Mouse (Mus musculus) cerebellum, postnatal 25 days (tissue): ENCODE results near the gene Rnf214.
A peak's percentile ranks its signal among the peaks of the same experiment; 100 is the strongest.

Experiments
- DNase-seq, 2 experiments: peaks; one replicate each; pipeline ENCODE4 v3.0.0; 2021; ENCODE audit warnings: mixed read lengths in 2 of 2

The Rnf214 gene

DNA sequence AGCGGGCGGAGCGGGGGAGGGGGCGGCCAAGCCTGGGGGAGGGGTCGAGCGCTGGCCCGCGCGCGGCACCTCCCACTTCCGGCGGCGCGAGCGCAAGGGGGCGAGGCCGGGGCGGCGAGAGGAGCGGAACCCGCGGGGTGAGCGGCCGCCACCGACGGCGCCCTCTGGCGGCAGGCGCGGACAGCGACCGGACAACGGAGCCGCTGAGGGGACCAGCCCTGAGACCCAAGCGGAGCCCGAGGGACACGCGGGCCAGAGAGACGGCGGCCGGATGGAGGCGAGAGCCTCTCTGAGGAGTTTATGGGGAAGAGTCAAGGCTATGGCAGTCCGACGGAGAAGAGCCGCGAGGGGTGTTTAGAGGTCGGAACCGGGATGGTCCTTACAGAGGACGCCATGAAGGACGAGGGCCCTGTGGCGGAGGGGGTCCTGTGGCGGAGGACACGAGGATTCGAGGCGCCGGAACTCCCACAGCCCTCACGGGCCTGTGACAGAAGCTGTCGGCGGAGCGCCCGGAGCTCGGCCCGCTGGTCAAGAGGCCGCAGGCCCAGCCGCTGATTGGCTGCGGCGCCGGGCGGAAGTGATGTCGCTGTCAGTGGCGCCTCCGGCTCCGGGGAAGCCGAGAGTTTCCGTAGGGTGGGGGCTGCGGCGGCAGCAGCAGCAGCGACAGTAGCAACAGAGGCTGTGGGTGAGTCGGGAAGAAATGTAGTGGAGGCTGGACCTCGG is at the start of gene Rnf214, which contains the start of gene Pcsk7:
Gene Rnf214 (minus strand): TSS at position 557 of the 723 bp plus-strand sequence.
Gene Pcsk7 (plus strand): TSS at position 143 of the 723 bp plus-strand sequence.
- peak; percentile 94 to 97 for DNase-seq

DNA sequence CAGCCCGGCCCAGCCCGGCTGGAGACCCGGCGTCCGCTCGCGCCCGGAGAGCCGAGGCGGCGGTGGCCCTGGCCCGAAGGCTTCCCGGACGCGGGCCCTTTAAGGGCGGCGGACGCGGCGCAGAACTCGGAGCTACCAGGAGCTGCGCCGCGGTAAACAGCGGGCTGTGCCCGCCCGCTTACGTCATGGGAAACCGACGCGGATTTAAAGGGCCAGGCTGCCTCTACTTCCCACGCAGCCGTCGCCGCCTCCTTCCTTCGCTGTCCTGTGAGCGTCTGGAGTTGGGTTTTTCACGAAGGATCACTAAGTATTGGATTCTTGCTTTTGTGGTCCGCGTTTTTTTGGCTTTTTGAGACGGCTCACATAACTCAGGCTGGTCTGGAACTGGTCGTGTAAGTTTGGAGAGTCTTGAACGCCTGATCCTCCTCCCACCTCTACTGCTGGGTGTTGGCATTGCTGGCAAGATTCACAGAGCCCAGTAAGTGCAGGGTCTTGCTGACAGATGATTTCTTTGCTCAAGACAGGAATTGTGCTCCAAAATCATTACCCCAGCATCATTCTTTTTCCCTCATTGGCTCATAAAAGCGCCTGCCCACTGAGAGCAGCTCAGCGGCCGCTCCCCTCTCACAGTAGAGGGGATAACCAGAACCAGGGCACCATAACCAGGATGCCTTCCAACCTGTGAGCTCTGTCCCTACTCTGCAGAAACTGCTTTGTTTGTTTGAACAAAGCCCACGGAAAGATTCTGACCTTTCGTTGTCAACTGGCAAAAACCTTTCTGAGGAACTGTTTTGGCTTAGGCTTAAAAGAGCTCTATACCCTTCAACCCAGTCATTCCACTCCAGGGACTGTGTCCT is 48.6 kb upstream of the Rnf214 start, which contains the start of gene Sidt2:
Gene Sidt2 (minus strand): TSS at position 152 of the 857 bp plus-strand sequence.
- peak; percentile 93 to 94 for DNase-seq

DNA sequence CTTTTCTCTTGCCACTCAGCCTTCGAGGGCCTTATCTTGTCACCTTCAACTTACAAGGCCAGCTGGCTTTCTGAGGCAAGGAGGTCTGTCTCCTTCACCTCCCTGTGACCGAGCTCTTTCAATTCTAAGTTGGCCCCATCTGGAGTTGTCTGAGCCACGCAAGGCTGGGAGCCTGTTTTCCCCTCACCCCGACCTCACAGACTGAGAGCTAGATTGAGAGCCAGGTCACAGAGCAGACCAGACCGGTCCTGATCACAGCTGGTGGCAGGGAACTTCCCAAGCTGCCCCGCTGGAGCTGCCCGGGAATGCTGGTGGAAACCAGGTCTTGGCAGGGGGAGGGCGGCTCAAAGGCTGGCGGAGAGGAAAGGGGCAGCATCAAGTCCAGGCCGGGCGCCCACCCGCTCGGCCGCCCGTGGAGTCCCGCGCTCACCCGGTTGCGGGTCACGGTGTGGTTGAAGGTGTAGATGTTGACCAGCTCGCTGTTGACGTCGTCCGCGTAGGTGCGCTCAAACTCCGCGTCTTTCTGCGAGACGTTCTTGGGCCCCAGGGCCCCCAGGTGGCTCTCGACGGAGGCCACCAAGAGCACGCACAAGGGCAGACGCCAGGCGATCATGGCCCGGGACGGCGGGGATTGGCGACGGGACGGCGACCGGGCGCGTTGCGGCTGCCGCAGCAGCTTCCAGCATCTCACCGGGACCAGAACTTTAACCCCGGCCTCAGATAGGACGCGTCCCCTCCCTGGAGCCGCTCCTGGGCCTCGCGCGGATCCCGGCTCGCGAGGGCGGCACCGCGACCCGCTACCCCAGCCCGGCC is 47.8 kb upstream of the Rnf214 start:
- peak; percentile 74 to 80 for DNase-seq

DNA sequence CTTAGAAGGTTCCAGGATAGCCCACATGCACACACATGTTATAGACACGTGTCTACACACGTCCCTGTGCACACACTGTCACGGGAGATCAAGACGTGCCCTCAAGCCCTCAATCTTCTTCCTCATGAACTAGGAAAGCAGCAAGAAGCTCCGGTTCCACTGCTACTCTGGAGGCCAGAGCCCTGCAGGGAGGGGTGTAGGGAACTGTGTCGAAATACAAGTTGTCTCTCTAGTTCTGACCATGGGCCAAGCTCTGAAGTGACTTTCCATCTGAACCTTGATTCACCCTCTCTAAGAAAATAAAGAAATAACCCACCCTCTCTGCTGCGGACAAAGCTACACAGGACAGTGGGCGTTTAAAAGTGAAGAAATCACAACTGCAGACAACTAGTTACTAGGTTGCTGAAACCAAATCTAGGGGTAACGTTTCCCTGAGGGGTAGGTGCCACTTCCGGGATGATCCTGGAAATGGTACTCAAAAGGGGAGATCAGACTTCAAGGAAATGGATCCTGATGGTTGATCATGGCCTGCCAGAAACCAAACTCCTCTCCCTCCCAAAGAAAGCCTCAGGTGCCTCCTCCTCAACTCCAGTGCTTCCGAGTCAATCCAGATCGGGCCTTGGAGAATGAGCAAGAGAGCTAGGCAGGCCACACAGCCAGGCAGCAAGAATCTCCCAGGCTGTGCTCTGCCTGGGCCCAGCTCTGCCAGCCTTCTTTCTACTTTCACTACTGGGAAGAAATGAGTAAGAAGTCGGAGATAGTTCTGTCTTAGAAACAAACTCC is 47.0 kb upstream of the Rnf214 start:
- peak; percentile 15 to 22 for DNase-seq

DNA sequence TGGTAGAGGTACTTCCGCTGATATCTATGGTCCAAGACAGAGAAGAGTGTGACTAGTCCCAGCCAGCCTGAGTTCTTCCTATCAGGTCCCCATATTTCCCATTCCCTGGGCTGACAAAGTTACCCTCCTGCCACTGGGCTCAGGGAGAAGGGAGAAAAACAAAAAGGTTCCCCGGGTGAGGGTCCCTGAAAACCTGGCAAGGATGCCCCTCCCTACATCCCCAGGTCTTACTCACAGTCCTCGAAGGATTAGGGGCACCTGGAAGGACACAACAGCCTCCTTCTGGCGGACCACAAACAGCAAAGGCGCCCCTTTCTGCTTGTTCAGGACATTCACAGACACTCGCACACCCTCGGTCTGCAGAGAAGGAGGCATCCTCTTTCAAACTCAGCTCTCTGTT is 46.2 kb upstream of the Rnf214 start:
- DNase-seq = no peak

DNA sequence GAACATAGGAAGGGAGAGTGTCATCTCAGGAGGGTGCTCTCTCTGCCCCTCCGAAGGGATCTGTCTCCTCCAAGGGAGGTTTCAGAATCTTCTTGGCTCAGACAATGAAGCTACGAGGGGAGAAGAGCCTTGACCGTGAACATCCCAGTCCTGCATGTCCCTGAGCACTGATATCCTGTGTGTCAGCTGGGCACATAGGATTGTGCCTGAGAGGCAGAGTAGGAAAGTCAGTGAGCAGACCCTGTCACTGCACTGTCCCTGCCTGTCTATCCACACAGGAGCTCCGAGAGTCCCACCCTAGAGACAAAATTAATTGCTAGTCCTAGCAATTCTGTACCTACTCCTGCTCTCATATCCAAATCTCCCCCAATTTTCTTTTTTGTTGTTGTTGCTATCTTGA is 45.3 kb upstream of the Rnf214 start:
- DNase-seq = no peak

DNA sequence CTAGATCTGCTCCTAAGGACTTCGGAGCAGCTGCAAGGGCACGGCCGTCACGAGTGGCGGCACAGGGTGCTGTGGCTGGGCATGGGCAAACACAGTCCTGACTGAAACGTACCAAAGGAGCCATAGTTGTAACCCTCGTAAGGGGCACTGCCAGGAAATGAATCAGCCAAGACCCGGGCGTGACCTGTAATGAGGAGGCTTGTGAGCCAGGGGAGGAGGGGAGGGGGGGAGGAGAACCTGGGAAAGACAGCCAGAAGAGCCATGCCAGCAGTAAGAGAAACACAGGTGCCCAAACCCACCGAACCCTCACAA is 40.1 kb upstream of the Rnf214 start:
- DNase-seq = no peak

DNA sequence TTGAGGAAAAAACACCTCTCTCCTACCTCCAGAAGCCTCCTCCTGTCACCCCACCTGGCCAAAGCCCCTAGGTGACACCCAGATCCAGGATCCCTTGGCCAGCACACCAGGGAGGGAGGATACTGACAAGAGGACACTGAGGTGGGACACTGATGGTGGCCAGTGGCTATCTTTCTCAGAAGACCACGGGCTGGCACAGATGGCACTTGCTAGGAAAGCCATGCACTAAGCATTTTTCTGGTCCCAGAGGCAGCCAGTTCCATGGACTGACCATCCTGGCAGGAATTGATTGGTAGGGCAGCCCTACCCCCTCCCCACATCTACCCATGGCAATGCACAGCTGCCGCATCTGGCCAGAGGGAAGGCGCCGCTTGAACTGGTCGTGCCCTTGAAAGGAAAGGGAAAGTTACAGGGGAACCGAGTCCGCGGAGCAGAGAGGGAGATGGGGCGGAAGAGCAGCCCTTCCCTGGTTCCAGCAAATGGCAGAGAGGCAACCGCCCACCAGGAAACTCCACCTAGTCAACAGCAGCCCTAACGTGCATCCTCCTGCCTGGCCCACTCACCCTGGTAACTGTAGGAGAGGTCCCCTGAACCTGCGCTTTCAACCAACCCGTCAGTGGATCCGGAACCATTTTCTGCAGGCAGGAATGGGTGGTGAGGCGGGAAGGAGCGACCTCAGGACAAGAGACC is 39.6 kb upstream of the Rnf214 start:
- no peak for DNase-seq

DNA sequence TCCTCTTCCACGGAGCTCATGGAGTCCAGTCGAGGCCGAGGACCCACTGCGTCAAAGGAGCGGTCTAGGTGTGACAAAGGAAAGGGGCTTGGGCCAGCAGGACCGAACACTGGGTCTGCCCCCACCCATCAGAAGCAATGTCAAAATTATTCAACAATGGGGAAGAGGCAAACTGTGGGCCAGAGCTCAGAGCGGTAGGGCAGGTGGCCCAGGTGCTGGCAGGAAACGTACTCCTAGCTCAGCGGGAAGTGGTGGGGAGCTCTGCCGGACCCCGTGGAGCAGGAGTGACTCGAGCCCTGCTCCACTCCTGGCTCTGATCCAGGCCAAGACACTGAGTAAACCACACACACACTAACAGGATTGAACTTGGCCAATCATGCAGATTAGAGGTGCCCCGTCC is 39.0 kb upstream of the Rnf214 start:
- DNase-seq = peak; percentile 70 to 76

DNA sequence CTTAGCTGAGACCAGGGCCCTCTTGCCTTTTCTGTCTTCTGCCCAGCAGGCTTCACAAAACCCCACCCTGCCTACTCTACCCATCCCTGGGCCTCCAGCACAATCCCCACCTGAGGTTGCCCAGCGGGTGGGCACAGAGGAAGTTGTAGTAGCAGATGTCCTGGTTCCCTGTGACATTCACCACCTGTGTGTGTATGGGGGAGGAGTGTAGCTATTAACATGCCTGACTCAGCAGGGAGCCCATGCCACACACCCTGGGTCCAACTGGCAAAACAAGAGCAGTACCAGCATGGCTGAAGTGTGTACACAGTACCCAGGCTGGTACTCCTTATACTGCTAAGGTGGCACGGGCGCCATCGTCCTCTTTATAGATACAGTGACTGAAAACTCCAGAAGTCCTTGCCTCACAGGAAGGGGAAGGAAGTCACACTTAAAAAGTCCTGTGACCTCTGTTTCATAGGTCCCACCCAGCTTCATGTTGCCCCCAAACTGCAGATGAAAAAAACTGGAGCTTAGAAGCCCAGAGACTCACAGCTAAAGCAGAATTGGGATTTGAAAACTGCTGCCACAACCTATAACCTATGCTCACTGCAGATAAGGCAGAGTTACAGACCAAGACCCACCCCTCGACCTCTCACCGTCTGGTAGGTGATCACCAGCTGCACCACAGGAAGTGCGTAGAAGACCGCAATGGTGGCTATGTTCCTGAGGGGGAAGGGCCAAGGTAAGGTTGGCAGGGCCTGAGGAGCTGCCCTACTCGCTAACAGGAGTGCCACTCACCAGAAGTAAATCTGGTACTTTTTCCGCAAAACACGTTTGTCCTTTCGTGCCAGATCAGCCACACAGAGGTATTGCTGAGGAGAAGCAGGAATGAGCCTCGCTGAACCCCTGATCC is 38.0 kb upstream of the Rnf214 start:
- peak; percentile 63 to 68 for DNase-seq

DNA sequence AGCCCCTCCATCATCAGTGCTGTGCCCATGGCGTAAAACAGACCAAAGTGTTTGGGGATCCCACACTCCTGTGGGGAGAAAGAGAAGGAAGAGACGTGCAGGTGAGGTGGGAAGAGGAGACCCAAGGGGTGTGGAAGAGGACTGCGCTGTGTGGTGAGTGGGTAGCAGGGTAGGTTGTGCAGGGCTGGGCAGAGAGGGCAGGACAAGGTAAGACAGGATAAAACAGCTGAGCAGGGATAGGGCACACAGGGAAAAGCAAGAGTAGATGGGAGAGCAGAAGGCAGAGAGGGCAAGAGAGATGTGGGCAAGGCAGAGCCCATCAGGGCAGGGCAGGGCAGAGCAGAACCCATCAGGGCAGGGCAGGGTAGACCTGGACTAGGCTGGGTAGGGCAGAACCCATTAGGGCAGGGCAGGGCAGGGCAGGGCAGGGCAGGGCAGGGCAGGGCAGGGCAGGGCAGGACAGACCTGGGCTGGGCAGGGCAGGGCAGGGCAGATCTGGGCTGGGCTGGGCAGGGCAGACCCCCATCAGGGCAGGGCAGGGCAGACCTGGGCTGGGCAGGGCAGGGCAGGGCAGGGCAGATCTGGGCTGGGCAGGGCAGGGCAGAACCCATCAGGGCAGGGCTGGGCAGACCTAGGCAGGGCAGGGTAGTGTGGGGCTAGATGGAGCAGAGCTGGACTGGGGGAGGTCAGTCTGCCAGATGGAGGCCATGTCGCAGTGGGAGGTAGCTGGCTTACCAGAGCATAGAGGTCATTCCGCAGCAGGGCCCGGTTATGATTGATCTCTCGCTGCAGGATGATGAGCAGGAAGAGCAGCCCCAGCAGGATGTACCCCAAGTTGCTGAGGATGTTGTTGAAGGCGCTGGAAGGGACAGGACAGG is 37.2 kb upstream of the Rnf214 start:
- peak; percentile 54 to 60 for DNase-seq

DNA sequence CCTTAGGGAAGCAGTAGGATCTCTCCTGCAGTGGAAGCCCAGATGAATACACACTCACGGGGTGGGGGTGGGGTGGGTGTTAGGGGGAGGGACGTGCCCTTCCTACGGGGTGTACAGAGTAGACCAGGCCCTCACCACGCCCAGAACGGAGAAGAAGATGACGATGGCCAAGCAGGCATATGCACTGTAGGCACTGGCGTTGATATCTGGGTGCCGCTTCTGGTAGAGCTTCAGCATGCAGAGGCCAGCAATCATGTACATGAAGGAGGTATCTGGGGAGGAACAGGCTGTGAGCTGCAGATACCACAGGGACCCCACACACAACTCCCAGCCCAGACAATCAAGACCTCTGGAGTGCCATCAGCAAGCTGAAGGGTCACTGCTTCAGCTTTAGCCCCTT is 36.2 kb upstream of the Rnf214 start:
- no peak for DNase-seq

DNA sequence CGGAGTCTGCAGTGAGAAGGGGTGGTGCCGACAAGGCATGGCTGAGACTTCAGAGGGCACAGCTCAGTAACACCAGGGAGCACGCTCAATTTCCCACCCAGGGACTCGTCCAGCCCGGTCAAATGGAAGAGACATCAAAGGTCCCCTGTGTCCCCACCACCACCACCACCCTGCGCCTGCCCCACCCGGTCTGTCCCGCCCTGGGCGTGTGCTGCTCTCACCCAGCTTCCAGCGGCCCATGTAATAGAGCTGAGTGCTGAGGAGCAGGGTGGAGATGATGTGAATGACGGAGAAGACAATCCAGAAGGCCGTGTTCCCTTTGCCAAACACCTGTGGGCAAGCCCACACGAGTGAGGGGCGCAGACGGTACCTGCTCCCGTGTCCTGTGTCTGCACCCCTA is 35.8 kb upstream of the Rnf214 start:
- no peak for DNase-seq

DNA sequence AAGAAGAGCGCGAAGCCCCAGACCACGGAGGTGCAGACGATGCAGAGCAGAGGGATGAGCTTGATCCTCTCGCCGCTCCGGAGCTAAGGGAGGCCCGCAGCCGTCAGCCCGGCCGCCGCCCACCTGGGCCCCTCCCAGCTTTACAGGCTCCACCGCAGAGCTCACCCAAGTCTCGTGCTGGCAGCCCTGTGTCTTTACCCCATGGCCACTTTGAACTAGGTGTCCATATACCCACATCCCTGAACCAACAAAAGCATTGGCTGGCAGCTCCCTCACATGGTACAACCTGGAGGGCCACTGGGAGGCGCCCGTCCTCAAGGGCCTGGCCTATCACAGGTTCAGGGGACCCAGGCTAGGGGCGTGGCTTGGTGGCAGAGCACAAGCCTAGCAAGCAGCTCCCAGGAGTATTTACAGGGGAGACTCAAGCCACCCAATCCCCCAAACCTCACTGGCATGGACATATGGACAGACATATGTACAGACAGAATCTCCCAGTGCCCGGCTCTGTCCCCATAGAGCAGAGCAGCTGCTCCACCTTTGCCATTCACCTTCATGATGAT is 34.7 kb upstream of the Rnf214 start:
- DNase-seq = peak; percentile 50 to 70

DNA sequence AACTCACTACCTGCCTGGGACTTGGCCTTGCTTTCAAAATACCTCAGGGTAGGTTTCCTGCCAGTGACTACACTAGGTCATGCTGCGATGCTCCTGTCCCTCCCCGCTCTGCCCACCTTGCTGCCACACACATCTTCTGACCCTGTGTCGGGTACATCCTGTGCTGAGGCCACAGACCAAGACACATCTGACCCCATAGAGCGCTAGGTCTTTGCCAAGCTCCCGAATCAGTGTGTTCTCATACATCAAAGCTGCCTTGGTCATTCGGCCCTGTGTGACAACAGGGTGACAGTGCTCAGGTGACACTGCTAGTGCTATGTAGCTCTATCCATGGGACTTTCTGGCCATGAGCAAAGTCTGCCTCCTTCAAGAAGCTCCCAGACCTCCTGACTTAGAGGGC is 33.1 kb upstream of the Rnf214 start:
- DNase-seq = no peak

DNA sequence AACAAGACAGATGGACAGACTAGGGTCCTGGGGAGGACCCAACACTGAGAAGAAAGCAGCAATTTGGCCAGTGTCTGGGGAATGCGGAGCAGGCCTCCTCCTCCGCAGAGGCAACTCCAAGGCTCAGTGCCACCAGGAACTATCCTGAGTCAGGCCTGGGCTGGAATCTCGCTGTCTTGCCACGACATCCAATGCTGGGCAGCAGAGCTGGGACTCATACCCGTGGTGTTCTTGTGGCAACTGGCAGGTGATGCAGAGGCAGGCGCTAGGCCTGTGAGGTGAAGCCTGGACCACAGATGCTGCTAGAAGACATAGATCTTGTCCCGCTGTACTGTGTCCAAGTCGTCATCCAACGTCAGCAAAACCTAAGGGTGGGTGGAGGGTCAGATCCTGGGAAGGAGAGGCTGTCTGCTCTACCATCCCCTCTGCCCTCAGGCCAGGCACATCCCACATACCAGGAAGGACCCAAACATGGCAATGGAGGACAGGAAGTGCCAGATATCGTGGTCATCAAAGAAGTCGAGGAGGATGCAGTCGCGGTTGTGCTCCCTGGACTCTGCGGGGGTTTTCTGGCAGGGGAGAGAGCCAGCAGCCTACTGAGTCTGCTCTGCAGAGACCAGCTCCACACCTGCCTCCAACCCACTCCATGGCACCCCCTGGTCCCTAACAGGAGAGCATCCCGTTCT is 32.4 kb upstream of the Rnf214 start:
- DNase-seq = no peak

DNA sequence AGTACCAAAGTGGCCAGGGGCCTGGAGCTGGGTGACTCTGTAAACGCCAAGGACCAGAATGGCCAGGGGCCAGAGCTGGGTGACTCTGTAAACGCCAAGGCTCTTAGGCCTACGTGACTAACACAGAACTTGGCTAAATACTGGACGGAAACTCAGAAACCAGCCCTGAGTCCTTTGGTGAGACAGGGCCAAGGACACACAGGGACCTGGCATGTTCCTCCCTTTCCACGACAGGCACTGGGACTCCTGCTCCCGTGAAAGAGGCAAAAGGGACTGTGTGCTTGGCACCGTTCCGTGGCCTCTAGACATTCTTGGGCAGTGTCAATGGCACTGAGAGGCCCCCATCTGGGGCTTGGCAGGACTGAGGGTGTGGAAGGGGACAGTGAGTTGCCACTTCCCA is 31.4 kb upstream of the Rnf214 start:
- peak in 1 of 2 experiments; percentile 51 for DNase-seq

DNA sequence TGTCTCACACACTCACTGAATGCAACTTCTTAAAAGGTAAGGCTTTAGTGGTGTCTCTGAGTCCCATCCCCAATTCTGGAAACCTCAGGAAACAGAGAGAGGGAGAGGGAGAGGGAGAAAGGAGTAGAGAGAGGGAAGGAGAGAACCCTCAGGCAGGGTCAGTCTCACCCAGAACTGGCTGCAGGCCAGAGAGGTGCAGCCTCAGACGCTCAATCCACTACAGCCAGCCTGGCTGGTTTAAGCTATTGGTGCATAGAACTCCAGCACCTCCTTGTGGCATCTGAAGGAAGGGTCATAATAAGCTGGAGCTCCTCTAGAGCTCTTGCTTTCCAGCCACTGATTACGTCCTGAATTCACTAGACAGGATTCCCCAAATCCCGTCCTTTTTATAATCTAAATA is 30.2 kb upstream of the Rnf214 start:
- peak; percentile 60 to 78 for DNase-seq
